Mouse (Mus musculus) cerebellum, adult 2 months (tissue): ENCODE data around the gene Mrpl50. TPM values are rescaled to one million over a fixed set of nuclear protein-coding genes. Genes with fewer than 3 reads are reported as not detected.
"Not testable (repeated sequence)": the region's sequence is repeated elsewhere in the genome, so short reads cannot be mapped to it uniquely, and the experiment has no call there.

Source experiments
- DNase-seq, 2 experiments: peaks; one replicate each; pipeline ENCODE4 v3.0.0; 2021
- H3K27ac ChIP-seq: fragments of 200-500 bp; 2 replicates; pipeline ENCODE4 v1.5.1; 2012; ENCODE audit warnings: low read length, control low read depth, inconsistent platforms; ENCODE audit not compliant: insufficient read depth
- H3K27me3 ChIP-seq: fragments of 200-500 bp; 2 replicates; pipeline ENCODE4 v1.6.1; 2012; ENCODE audit warnings: inconsistent platforms, mild to moderate bottlenecking, low read length, moderate library complexity; ENCODE audit not compliant: control insufficient read depth, insufficient read depth
- H3K4me1 ChIP-seq: fragments of 200-500 bp; 2 replicates; pipeline ENCODE4 v1.6.1; 2011; ENCODE audit warnings: low read length; ENCODE audit not compliant: control insufficient read depth, insufficient read depth
- H3K4me3 ChIP-seq: fragments of 200-500 bp; replicated peaks from 2 replicates; pipeline ENCODE3; 2011; ENCODE audit warnings: mild to moderate bottlenecking, low read depth, low read length, control low read depth; ENCODE audit not compliant: insufficient read depth
- CTCF ChIP-seq: fragments of 200-500 bp; IDR thresholded peaks from 2 replicates; pipeline ENCODE4 v1.5.1; 2011; ENCODE audit warnings: low read depth, mild to moderate bottlenecking, control low read depth, low read length, moderate library complexity, borderline replicate concordance; ENCODE audit not compliant: insufficient read depth
- POLR2A ChIP-seq: fragments of 200-500 bp; IDR thresholded peaks from 2 replicates; pipeline ENCODE4 v1.6.1; 2011; ENCODE audit warnings: low read length, control low read depth, borderline replicate concordance; ENCODE audit not compliant: insufficient read depth
- WGBS: fragments of 180-500 bp; shearing (Covaris S2); methylation state at CpG from one replicate; pipeline ENCODE4 v1.1.7; 2018; 5-methylcytosine and 5-hydroxymethylcytosine counted together
- polyA plus RNA-seq: library from polyadenylated mRNA; depleted of rRNA; stranded (reverse); fragments of >200 nt; gene quantifications from 2 replicates; pipeline ENCODE4 v1.2.3, GENCODE M21; 2012

Mrpl50 gene
- polyA plus RNA-seq, 1 experiment = 20.0 TPM

- 96% methylated on average over 1 of the region's 1 CpGs for WGBS
Measured at GRCm38 (mm10) chr4:49503563-49503962, 17.3 kb downstream of the Mrpl50 start.

GRCm38 (mm10) chr4:49485934-49486650 lies 34.8 kb downstream of the Mrpl50 start:
- WGBS = 64% methylated on average over 3 of the region's 3 CpGs
- H3K27me3 ChIP-seq, H3K4me3 ChIP-seq, H3K27ac ChIP-seq, H3K4me1 ChIP-seq, DNase-seq: not testable (repeated sequence)

More at GRCm38 (mm10) chr4:49503563-49503962, 17.3 kb downstream of the Mrpl50 start:
- Histone ChIP-seq H3K27me3 (no peaks in the 10 kb centered on the region), H3K4me3 (no peak overlapping the region), H3K4me1 (no peaks in the 10 kb centered on the region), H3K27ac (no peak overlapping the region)
- no peak for DNase-seq
- TF ChIP-seq POLR2A (no peak), CTCF (no peak)

- H3K27me3 ChIP-seq = no peaks in the 10 kb centered on the region
- H3K27ac ChIP-seq = no peak overlapping the region
- H3K4me3 ChIP-seq = no peak overlapping the region
- H3K4me1 ChIP-seq = no peaks in the 10 kb centered on the region
- TF ChIP-seq POLR2A (no peak), CTCF (no peak)
- no peak for DNase-seq
Measured at GRCm38 (mm10) chr4:49485442-49485841, 35.5 kb downstream of the Mrpl50 start.

GRCm38 (mm10) chr4:49480896-49481295 lies 40.0 kb downstream of the Mrpl50 start:
- TF ChIP-seq POLR2A = no peak
- TF ChIP-seq CTCF = no peak
- WGBS = 77% methylated on average over 3 of the region's 3 CpGs
- no peak overlapping the region for H3K4me3 ChIP-seq
- H3K27me3 ChIP-seq = no peaks in the 10 kb centered on the region
- no peak overlapping the region for H3K27ac ChIP-seq
- H3K4me1 ChIP-seq = no peaks in the 10 kb centered on the region
- DNase-seq = no peak

GRCm38 (mm10) chr4:49480104-49480760 lies 40.7 kb downstream of the Mrpl50 start:
- no peak overlapping the region for H3K4me3 ChIP-seq
- no peak overlapping the region for H3K27ac ChIP-seq
- no peaks in the 10 kb centered on the region for H3K4me1 ChIP-seq
- H3K27me3 ChIP-seq = no peaks in the 10 kb centered on the region
- DNase-seq = no peak
- TF ChIP-seq CTCF (no peak), POLR2A (no peak)
- WGBS = 43% methylated on average over 21 of the region's 21 CpGs

- WGBS = 58% methylated on average over 2 of the region's 2 CpGs
- not testable (repeated sequence) for H3K4me3 ChIP-seq, H3K27ac ChIP-seq, H3K27me3 ChIP-seq, H3K4me1 ChIP-seq, DNase-seq
Measured at GRCm38 (mm10) chr4:49479035-49479434, 41.9 kb downstream of the Mrpl50 start.

- TF ChIP-seq CTCF (no peak), POLR2A (no peak)
- no peak overlapping the region for H3K27ac ChIP-seq
- H3K27me3 ChIP-seq = no peaks in the 10 kb centered on the region
- WGBS = 21% methylated on average over 19 of the region's 19 CpGs
- no peak for DNase-seq
- no peak overlapping the region for H3K4me3 ChIP-seq
- no peaks in the 10 kb centered on the region for H3K4me1 ChIP-seq
Measured at GRCm38 (mm10) chr4:49478118-49478877, 42.6 kb downstream of the Mrpl50 start.

GRCm38 (mm10) chr4:49474583-49474982 lies 46.3 kb downstream of the Mrpl50 start:
- H3K27me3 ChIP-seq = no peaks in the 10 kb centered on the region
- H3K4me1 ChIP-seq = no peaks in the 10 kb centered on the region
- no peak overlapping the region for H3K27ac ChIP-seq
- no peak for TF ChIP-seq CTCF
- TF ChIP-seq POLR2A = no peak
- no peak overlapping the region for H3K4me3 ChIP-seq
- DNase-seq = no peak
